Mouse (Mus musculus) spleen, embryonic (tissue): ENCODE measurements around the gene Kif11.

ENCODE experiments used
- CTCF ChIA-PET: fragments of 350-600 bp; sonication (Branson Sonifier 250); formaldehyde crosslinking; loops from one replicate; lab custom pipeline; 2022; lab: Charles Lee

The Kif11 gene

GRCm38 (mm10) chr19:37376841-37377240, 638 bp downstream of the Kif11 start:
- CTCF ChIA-PET: interaction anchor here (0.6 to 0.7 kb wide), 3 partner anchors 34 to 444 kb away, joined by 4 to 28 read pairs (median 5); partner anchors contain the start of gene Exoc6

GRCm38 (mm10) chr19:37377404-37377990, 1.3 kb downstream of the Kif11 start:
- CTCF ChIA-PET: interaction anchor here (0.6 to 0.7 kb wide), 3 partner anchors 22 to 445 kb away, joined by 3 to 28 read pairs (median 3); no protein-coding TSS in a partner anchor

- CTCF ChIA-PET: interaction anchor here (0.6 kb wide), 1 partner anchor 440 kb away, joined by 7 read pairs; no protein-coding TSS in a partner anchor
These were observed 2.6 kb downstream of the Kif11 start for GRCm38 (mm10) chr19:37378816-37379215.

GRCm38 (mm10) chr19:37386126-37386525, 9.9 kb downstream of the Kif11 start:
- CTCF ChIA-PET: no interaction called here

GRCm38 (mm10) chr19:37391869-37392268, 15.7 kb downstream of the Kif11 start:
- CTCF ChIA-PET: interaction anchor here (0.6 kb wide), 1 partner anchor 10 kb away, joined by 3 read pairs; no protein-coding TSS in a partner anchor

- CTCF ChIA-PET: no interaction called here
These were observed 20.1 kb downstream of the Kif11 start for GRCm38 (mm10) chr19:37396279-37396678.

- CTCF ChIA-PET: interaction anchor here (0.7 to 1.1 kb wide), 2 partner anchors 9 to 15 kb away, joined by 3 read pairs; no protein-coding TSS in a partner anchor
These were observed 24.7 kb downstream of the Kif11 start for GRCm38 (mm10) chr19:37400936-37401335.

- CTCF ChIA-PET: interaction anchor here (0.6 to 1.4 kb wide), 6 partner anchors 13 to 491 kb away, joined by 3 to 8 read pairs (median 5); no protein-coding TSS in a partner anchor
These were observed 42.1 kb downstream of the Kif11 start for GRCm38 (mm10) chr19:37418294-37418693.

- CTCF ChIA-PET: interaction anchor here (0.6 to 1.4 kb wide), 4 partner anchors 80 to 166 kb away, joined by 4 to 13 read pairs (median 4); no protein-coding TSS in a partner anchor
These were observed 43.4 kb downstream of the Kif11 start for GRCm38 (mm10) chr19:37419613-37420012.

GRCm38 (mm10) chr19:37428589-37428988, 52.4 kb downstream of the Kif11 start:
- CTCF ChIA-PET: interaction anchor here (0.7 kb wide), 1 partner anchor 134 kb away, joined by 3 read pairs; no protein-coding TSS in a partner anchor

GRCm38 (mm10) chr19:37431139-37431756, 55.0 kb downstream of the Kif11 start:
- CTCF ChIA-PET: interaction anchor here (0.5 to 1.4 kb wide), 5 partner anchors 13 to 132 kb away, joined by 3 to 4 read pairs (median 3); no protein-coding TSS in a partner anchor

GRCm38 (mm10) chr19:37432868-37433570, 56.8 kb downstream of the Kif11 start:
- CTCF ChIA-PET: interaction anchor here (0.8 to 1.5 kb wide), 2 partner anchors 81 to 1252 kb away, joined by 3 to 6 read pairs; no protein-coding TSS in a partner anchor

GRCm38 (mm10) chr19:37433895-37434262, 57.7 kb downstream of the Kif11 start:
- CTCF ChIA-PET: interaction anchor here (0.5 kb wide), 1 partner anchor 12 kb away, joined by 7 read pairs; no protein-coding TSS in a partner anchor

- CTCF ChIA-PET: interaction anchor here (0.5 to 1.2 kb wide), 2 partner anchors 12 to 60 kb away, joined by 4 to 7 read pairs; no protein-coding TSS in a partner anchor
These were observed 58.2 kb downstream of the Kif11 start, which contains the start of gene Hhex for GRCm38 (mm10) chr19:37434263-37434951. Gene Hhex, plus strand, starts transcription at chr19:37434810.

GRCm38 (mm10) chr19:37435041-37435852, 59.0 kb downstream of the Kif11 start:
- CTCF ChIA-PET: interaction anchor here (0.7 to 1.2 kb wide), 3 partner anchors 18 to 59 kb away, joined by 4 to 5 read pairs (median 4); no protein-coding TSS in a partner anchor

GRCm38 (mm10) chr19:37435853-37436174, 59.6 kb downstream of the Kif11 start:
- CTCF ChIA-PET: interaction anchor here (0.7 to 0.8 kb wide), 3 partner anchors 18 to 506 kb away, joined by 4 to 5 read pairs (median 4); no protein-coding TSS in a partner anchor

- CTCF ChIA-PET: interaction anchor here (0.6 to 0.7 kb wide), 4 partner anchors 53 to 507 kb away, joined by 3 to 8 read pairs (median 6); no protein-coding TSS in a partner anchor
These were observed 60.5 kb downstream of the Kif11 start for GRCm38 (mm10) chr19:37436514-37437288.

- CTCF ChIA-PET: interaction anchor here (0.5 to 0.6 kb wide), 3 partner anchors 53 to 88 kb away, joined by 3 to 8 read pairs (median 3); no protein-coding TSS in a partner anchor
These were observed 61.0 kb downstream of the Kif11 start for GRCm38 (mm10) chr19:37437289-37437606.

- CTCF ChIA-PET: no interaction called here
These were observed 64.0 kb downstream of the Kif11 start for GRCm38 (mm10) chr19:37440181-37440580.
